Mouse (Mus musculus) C2C12 (cell line): ENCODE data around the gene Abca5. TPM values are rescaled to one million over a fixed set of nuclear protein-coding genes. Genes with fewer than 3 reads are reported as not detected.

ENCODE experiments used
- H3K27me3 ChIP-seq: one replicate; pipeline ENCODE4 v1.6.1; 2011; ENCODE audit not compliant: control insufficient read depth, insufficient read depth, insufficient read length
- H3K36me3 ChIP-seq: one replicate; pipeline ENCODE4 v1.6.1; 2011; ENCODE audit not compliant: control insufficient read depth, insufficient read depth
- H3K4me3 ChIP-seq: one replicate; pipeline ENCODE4 v1.5.1; 2011; ENCODE audit warnings: mild to moderate bottlenecking, control low read depth; ENCODE audit not compliant: poor library complexity, insufficient read depth, severe bottlenecking
- H3K79me2 ChIP-seq: one replicate; pipeline ENCODE4 v1.6.1; 2011; ENCODE audit not compliant: control insufficient read depth, insufficient read depth
- H3K79me3 ChIP-seq: one replicate; pipeline ENCODE4 v1.6.1; 2011; ENCODE audit warnings: low read depth, control low read depth
- H3ac ChIP-seq: one replicate; pipeline ENCODE3; 2011; ENCODE audit warnings: low read depth; ENCODE audit not compliant: control insufficient read depth, insufficient read length
- CEBPB ChIP-seq: IDR thresholded peaks from one replicate; pipeline ENCODE4 v1.6.1; 2011; ENCODE audit warnings: low read depth, mild to moderate bottlenecking, control low read depth, moderate library complexity
- CTCF ChIP-seq: IDR thresholded peaks from one replicate; pipeline ENCODE4 v1.5.1; 2011; ENCODE audit not compliant: control insufficient read depth, insufficient read depth, insufficient read length
- FOSL1 ChIP-seq: IDR thresholded peaks from one replicate; pipeline ENCODE4 v1.8.0; 2011; ENCODE audit warnings: mild to moderate bottlenecking, low read length; ENCODE audit not compliant: poor library complexity, insufficient read depth, severe bottlenecking
- MAX ChIP-seq: IDR thresholded peaks from one replicate; pipeline ENCODE4 v1.6.1; 2011; ENCODE audit warnings: mild to moderate bottlenecking, control low read depth
- MYOD1 ChIP-seq: IDR thresholded peaks from one replicate; pipeline ENCODE4 v1.6.1; 2011; ENCODE audit warnings: low read depth; ENCODE audit not compliant: control insufficient read depth, insufficient read length
- MYOG ChIP-seq: IDR thresholded peaks from one replicate; pipeline ENCODE4 v1.6.1; 2011; ENCODE audit not compliant: control insufficient read depth, insufficient read length; ENCODE audit errors: extremely low read depth
- USF1 ChIP-seq: IDR thresholded peaks from one replicate; pipeline ENCODE4 v1.6.1; 2011; ENCODE audit warnings: low read depth, mild to moderate bottlenecking, control low read depth, moderate library complexity
- polyA plus RNA-seq: library from polyadenylated mRNA; unstranded; fragments of >200 nt; fragmentation: generic; extraction: Trizol; gene quantifications from one replicate; pipeline ENCODE4 v1.2.1, GENCODE M21; 2012; ENCODE audit warnings: missing spikeins

The Abca5 gene
- polyA plus RNA-seq, 1 experiment = 0.99 TPM

GRCm38 (mm10) chr11:110244730-110245129, 92.8 kb downstream of the Abca5 start:
- Histone ChIP-seq H3ac (no peak overlapping the region), H3K36me3 (no peaks in the 10 kb centered on the region), H3K4me3 (no peak overlapping the region), H3K79me2 (no peaks in the 10 kb centered on the region), H3K79me3 (no peaks in the 10 kb centered on the region), H3K27me3 (no peaks in the 10 kb centered on the region)
- no peak for TF ChIP-seq MYOD1
- TF ChIP-seq USF1 = no peak
- TF ChIP-seq CEBPB = no peak
- TF ChIP-seq FOSL1 = no peak
- TF ChIP-seq CTCF = no peak
- no peak for TF ChIP-seq MYOG
- no peak for TF ChIP-seq MAX

- Histone ChIP-seq H3K4me3 (no peak overlapping the region), H3K79me2 (no peaks in the 10 kb centered on the region), H3K36me3 (no peaks in the 10 kb centered on the region), H3ac (no peak overlapping the region), H3K27me3 (no peaks in the 10 kb centered on the region), H3K79me3 (no peaks in the 10 kb centered on the region)
- no peak for TF ChIP-seq MYOD1
- TF ChIP-seq FOSL1 = no peak
- no peak for TF ChIP-seq MYOG
- no peak for TF ChIP-seq CEBPB
- no peak for TF ChIP-seq CTCF
- TF ChIP-seq USF1 = no peak
- TF ChIP-seq MAX = no peak
Measured at GRCm38 (mm10) chr11:110237466-110237865, 100.0 kb downstream of the Abca5 start.

- no peak overlapping the region for H3K4me3 ChIP-seq
- H3ac ChIP-seq = no peak overlapping the region
- H3K27me3 ChIP-seq = no peaks in the 10 kb centered on the region
- no peak for TF ChIP-seq MYOG
- TF ChIP-seq MAX = no peak
- TF ChIP-seq MYOD1 = no peak
- TF ChIP-seq USF1 = no peak
- no peak for TF ChIP-seq CEBPB
- TF ChIP-seq FOSL1 = no peak
- no peak for TF ChIP-seq CTCF
- no peaks in the 10 kb centered on the region for H3K79me2 ChIP-seq
- H3K79me3 ChIP-seq = no peaks in the 10 kb centered on the region
- no peaks in the 10 kb centered on the region for H3K36me3 ChIP-seq
Measured at GRCm38 (mm10) chr11:110232975-110233374, 104.5 kb downstream of the Abca5 start.

Other genes starting within 250 kb of the Abca5 start
- gene Abca8a, start 241.7 kb downstream of the Abca5 start, polyA plus RNA-seq = not detected
- gene Abca9, start 169.5 kb downstream of the Abca5 start, polyA plus RNA-seq = not detected
- not detected for gene Abca6, start 85.9 kb downstream of the Abca5 start, polyA plus RNA-seq
- gene Map2k6, start 61.4 kb upstream of the Abca5 start, polyA plus RNA-seq = 4.8 TPM